Mouse (Mus musculus) embryonic fibroblast, embryonic 13.5 days (primary cell): Measurements from ENCODE around the gene Anks1.

ENCODE experiments used
- CTCF ChIP-seq: IDR thresholded peaks from 2 replicates; pipeline ENCODE4 v1.5.1; 2011; ENCODE audit warnings: mild to moderate bottlenecking, control low read depth, low read length, moderate library complexity, borderline replicate concordance; ENCODE audit not compliant: insufficient read depth
- POLR2A ChIP-seq: IDR thresholded peaks from 2 replicates; pipeline ENCODE4 v1.6.1; 2011; ENCODE audit warnings: low read depth, mild to moderate bottlenecking, control low read depth, low read length, moderate library complexity

DNA sequence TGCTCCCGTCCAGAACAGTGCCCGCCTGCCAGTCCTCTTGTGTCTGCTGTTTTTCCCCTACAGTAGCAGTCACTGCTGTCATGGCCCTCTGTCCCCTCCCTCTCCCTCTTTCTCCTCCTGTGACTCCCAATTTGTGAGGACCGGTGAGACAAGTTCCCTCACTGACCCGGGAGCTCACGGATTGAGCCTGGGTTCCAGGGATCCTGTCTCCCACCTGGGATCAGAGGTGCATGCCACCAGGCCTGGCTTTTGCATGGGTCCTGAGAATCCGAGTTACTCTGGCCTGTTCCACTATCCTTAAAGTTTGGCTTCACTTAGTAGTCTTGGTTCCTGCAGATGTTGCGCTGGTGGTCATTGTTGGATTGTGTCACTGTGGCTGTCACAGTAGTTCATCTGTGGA is 58.4 kb downstream of the Anks1 start:
- TF ChIP-seq CTCF (no peak), POLR2A (no peak)
